Mouse (Mus musculus) brown adipose tissue, adult 24 weeks (tissue): ENCODE results near the gene Epsti1. TPM values are rescaled to one million over a fixed set of nuclear protein-coding genes. Genes with fewer than 3 reads are reported as not detected.

Source experiments
- H3K27ac ChIP-seq: fragments of 200-500 bp; replicated peaks from 2 replicates; pipeline ENCODE4 v1.5.1; 2012; ENCODE audit warnings: low read depth, mild to moderate bottlenecking, low read length
- H3K4me1 ChIP-seq: fragments of 200-500 bp; 2 replicates; pipeline ENCODE4 v1.6.1; 2012; ENCODE audit warnings: low read length, mixed read lengths; ENCODE audit not compliant: control insufficient read depth, insufficient read depth, insufficient read length
- H3K4me3 ChIP-seq: fragments of 200-500 bp; 2 replicates; pipeline ENCODE4 v1.5.1; 2012; ENCODE audit warnings: low read depth, mild to moderate bottlenecking, low read length, moderate library complexity; ENCODE audit not compliant: insufficient read depth
- polyA plus RNA-seq: library from polyadenylated mRNA; stranded (reverse); fragments of >200 nt; gene quantifications from 2 replicates; pipeline ENCODE4 v1.2.4, GENCODE M21; 2012; ENCODE audit not compliant: missing spikeins, insufficient read depth, insufficient read length

The Epsti1 gene
- polyA plus RNA-seq, 1 experiment, result 2.2 TPM

GRCm38 (mm10) chr14:78016398-78016797, 112.4 kb downstream of the Epsti1 start:
- no peaks in the 10 kb centered on the region for H3K4me1 ChIP-seq
- no peak overlapping the region for H3K27ac ChIP-seq
- H3K4me3 ChIP-seq, result no peak overlapping the region

DNA sequence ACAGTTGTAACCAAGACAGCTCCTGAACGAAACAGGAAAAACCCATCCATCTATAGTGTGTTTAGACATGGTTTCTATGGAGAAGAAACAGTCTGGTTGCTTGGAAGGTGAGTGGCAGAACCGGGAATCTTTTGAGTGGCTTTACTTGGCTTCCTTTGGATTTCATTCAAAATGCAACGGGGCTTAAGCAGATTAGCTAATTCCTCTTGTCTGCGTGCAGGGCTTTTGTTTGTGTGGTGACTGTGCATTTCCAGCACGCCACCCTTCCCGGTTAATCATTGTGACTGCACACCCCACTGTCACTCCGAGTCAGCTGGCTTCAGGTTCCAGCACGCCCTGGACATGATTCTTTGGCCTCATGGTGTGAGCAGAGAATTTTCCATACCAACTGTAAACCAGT, 115.9 kb downstream of the Epsti1 start:
- no peaks in the 10 kb centered on the region for H3K4me1 ChIP-seq
- no peak overlapping the region for H3K27ac ChIP-seq
- H3K4me3 ChIP-seq, result no peak overlapping the region

DNA sequence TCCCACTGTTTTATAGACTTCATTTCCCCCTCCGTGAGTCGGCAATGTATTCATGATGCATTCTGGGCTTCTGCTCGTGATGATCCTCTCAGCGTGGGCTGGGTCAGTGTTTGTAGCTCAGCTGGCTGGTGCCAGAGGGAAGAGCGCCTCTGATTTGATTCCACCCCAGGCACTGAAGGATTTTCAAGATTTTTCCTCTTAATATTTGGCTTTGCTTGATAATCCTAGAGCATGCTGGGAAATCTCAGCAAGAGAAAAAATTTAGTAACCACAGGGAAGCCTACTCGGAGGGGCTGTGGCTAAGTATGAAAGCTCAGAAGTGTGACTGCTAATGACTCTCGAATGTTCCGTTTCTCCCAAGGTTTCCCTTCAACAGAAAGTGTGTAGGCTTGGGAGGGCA, 134.8 kb downstream of the Epsti1 start:
- no peak overlapping the region for H3K4me3 ChIP-seq
- no peak overlapping the region for H3K27ac ChIP-seq
- no peaks in the 10 kb centered on the region for H3K4me1 ChIP-seq

- Histone ChIP-seq H3K4me3 (no peak overlapping the region), H3K4me1 (no peaks in the 10 kb centered on the region), H3K27ac (no peak overlapping the region)
Measured at GRCm38 (mm10) chr14:78040643-78041042, 136.6 kb downstream of the Epsti1 start.

DNA sequence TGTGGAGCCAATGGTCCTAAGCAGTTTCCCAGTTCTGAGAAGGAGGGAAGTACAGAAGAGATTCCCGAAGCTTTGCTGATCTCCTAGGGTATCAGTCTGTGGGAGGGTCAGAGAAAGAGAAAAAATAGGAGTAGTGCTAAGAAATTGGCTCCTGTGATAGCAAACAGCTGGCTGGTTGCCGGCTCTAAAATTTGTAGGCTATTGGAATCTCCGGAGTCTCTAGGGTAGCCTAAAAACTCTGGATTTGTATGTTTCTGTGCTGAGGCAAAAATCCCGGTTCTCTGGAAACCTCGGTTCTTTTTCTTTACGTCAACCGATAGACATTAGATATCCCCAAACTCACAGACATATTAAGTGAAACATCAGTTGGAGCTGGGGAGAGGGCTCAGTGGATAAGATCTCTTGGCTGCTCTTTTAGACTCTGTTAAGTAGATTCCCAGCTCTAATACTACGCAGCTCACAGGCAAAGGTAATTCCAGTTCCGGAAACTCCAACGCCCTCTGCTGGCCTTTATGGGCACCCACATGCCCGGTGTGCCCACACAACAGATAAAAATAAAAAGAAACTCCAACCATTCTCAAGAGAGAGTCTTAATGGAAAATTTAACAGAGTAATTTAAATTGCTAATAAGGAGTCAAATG, 138.0 kb downstream of the Epsti1 start:
- H3K4me1 ChIP-seq, result no peaks in the 10 kb centered on the region
- H3K4me3 ChIP-seq, result no peak overlapping the region
- H3K27ac ChIP-seq, result no peak overlapping the region

- Histone ChIP-seq H3K27ac (no peak overlapping the region), H3K4me1 (no peaks in the 10 kb centered on the region), H3K4me3 (no peak overlapping the region)
Measured at GRCm38 (mm10) chr14:78043079-78043478, 139.0 kb downstream of the Epsti1 start.

DNA sequence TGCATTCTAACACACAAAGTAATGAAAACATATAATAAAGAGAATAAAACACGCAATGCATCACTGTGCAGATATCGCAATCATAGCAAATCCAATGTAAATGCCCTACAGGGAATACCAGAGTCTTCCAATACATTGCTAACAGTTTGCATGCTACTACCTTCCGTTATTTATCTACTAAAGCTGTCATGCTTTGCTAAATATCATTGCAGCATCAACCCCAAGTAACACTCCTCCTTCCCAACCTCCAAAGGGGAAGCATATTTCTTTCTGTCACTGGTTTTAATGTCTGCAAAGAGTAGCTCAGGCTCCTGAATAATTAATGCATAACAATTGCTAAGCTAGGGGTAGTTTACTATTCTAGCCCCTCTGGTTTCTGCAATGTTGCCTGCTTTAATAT, 144.2 kb downstream of the Epsti1 start:
- H3K27ac ChIP-seq, result no peak overlapping the region
- no peaks in the 10 kb centered on the region for H3K4me1 ChIP-seq
- no peak overlapping the region for H3K4me3 ChIP-seq

DNA sequence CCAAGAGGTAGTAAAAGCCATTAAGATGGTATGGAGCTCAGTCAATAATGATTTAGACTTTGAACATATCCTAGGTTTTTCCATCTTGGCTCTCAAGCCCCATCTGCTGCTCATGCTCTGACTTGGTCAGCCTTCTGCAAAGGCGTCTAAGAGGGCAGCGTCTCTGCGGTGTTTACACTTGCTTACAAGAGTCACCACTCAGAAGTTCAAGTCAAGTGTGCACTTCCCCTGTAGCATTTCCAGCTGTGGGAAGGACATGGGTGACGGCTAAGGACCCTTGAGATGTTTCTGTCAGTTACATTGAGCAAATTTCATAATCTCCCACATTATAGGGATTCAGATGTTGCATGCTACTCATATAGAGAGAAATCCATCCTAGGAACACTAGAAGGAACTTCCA, 144.6 kb downstream of the Epsti1 start:
- no peak overlapping the region for H3K27ac ChIP-seq
- no peaks in the 10 kb centered on the region for H3K4me1 ChIP-seq
- H3K4me3 ChIP-seq, result no peak overlapping the region

Other genes starting within 250 kb of the Epsti1 start
- 998 and 1,189 TPM in 2 replicates for gene Dnajc15, start 29.1 kb upstream of the Epsti1 start, polyA plus RNA-seq
- not detected in 2 replicates for gene Fam216b, start 184.8 kb downstream of the Epsti1 start, polyA plus RNA-seq